Mouse (Mus musculus): Measurements from ENCODE around the gene Iffo1.

DNA sequence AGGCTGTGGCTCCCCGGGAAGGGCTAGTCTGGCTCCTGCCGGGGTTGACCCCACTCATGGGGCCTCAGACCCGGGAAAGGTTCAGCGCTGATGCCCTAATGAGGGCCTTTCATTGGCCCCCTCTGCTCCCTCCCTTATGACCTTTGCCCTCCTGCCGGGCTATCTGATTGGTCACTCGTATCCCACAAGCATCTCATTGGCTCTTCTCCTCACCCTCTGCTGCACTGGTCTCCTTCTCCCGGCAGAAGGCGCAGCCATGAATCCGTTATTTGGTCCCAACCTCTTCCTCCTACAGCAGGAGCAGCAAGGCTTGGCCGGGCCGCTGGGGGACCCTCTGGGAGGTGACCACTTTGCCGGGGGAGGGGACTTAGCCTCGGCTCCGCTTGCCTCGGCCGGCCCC lies at the start of gene Iffo1:
- no peak for TF ChIP-seq CTCF (IDR thresholded peaks at IDR 0.05; ENCODE audit: low read depth, low read length)
- TF ChIP-seq POLR2A (IDR thresholded peaks at IDR 0.05; ENCODE audit: borderline replicate concordance, low read depth, low read length), result 0 out of 2 replicates have a peak, but pooled peaks have one; percentile 10

All from bone marrow macrophage, adult 2 months (primary cell).